Mouse (Mus musculus): Measurements from ENCODE around the gene Gm13695.
A peak's percentile ranks its signal among the peaks of the same experiment; 100 is the strongest.
"Not testable (repeated sequence)": the region's sequence is repeated elsewhere in the genome, so short reads cannot be mapped to it uniquely, and the experiment has no call there.

The Gm13695 gene

GRCm38 (mm10) chr2:83967013-83967412 is at the start of gene Gm13695:
Gene Gm13695, plus strand, starts transcription at chr2:83967313.
- DNase-seq (ENCODE audit: low read depth), result not testable (repeated sequence)

GRCm38 (mm10) chr2:83929478-83930088 is 37.5 kb upstream of the Gm13695 start:
- DNase-seq (ENCODE audit: low read depth), result no peak

DNA sequence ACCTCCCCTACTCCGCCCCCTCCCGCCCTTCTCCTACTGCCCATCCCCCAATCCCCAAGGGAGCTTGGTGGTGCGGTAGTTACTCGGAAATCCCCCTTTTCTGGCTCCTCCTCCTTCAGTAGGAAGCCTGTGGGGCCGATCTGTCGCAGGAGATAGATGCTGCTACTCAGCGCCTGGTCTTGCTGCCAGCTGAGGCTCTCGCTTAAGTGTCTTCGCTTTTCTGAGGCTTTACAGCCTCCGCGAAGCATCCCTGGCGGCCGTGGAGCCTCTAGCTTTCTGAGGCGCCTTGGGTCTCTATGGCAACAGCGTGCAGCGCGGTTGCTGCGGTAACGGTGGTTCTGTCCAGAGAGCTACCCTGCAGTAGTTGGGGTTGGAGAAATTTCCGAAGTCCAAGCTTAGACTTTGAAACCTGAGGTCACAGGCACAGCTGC is 26.2 kb upstream of the Gm13695 start, which contains the start of gene Zswim2:
Zswim2 (minus strand) TSS at position 298 of the 431 bp plus-strand sequence.
- peak; percentile 26 for DNase-seq (ENCODE audit: low read depth)

- no peak for DNase-seq (ENCODE audit: low read depth)
Observed at GRCm38 (mm10) chr2:83941378-83941777, 25.7 kb upstream of the Gm13695 start.

DNA sequence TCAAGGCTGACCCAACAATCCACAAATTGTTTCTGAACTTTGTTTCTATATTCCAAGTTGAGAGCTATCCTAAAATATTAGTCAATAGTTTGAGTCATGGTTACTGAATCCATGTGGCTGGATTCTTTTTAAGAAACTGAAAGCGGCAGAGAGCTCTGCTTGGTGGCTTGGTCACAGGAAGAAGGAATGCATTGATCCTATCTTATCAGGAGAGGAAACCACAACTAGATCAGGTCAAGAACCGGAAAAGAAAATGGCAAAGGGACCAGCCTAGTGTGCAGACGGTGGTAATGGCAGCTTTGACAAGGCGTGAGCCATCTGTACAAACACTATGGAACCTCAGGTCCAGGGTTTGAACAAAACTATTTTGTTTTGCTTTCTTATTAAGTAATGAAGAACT is 25.3 kb upstream of the Gm13695 start:
- no peak for DNase-seq (ENCODE audit: low read depth)

DNA sequence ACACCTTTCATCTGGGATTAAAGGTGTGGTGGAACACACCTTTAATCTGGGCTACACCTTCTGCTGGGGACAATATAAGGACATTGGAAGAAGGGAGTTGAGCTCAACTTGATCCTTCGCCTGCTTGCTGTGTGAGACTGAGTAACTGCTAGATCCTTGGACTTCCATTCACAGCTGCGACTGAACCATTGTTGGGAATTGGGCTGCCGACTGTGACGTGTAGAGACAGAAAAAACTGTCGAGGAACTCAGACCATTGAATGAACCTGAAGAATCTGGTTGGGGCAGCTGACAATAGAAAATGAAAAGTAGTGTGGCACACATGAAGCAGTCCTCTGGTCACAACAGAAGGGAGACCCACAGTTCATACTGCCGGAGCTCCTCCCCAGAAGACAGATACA is 11.7 kb upstream of the Gm13695 start, which contains the start of gene Gm13698:
Gm13698 (plus strand) TSS at position 301 of the 400 bp plus-strand sequence.
- DNase-seq (ENCODE audit: low read depth), result not testable (repeated sequence)

DNA sequence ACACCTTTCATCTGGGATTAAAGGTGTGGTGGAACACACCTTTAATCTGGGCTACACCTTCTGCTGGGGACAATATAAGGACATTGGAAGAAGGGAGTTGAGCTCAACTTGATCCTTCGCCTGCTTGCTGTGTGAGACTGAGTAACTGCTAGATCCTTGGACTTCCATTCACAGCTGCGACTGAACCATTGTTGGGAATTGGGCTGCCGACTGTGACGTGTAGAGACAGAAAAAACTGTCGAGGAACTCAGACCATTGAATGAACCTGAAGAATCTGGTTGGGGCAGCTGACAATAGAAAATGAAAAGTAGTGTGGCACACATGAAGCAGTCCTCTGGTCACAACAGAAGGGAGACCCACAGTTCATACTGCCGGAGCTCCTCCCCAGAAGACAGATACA is 5.9 kb upstream of the Gm13695 start, which contains the start of gene Gm13693:
Gm13693 (plus strand) TSS at position 301 of the 400 bp plus-strand sequence.
- DNase-seq (ENCODE audit: low read depth), result not testable (repeated sequence)

DNA sequence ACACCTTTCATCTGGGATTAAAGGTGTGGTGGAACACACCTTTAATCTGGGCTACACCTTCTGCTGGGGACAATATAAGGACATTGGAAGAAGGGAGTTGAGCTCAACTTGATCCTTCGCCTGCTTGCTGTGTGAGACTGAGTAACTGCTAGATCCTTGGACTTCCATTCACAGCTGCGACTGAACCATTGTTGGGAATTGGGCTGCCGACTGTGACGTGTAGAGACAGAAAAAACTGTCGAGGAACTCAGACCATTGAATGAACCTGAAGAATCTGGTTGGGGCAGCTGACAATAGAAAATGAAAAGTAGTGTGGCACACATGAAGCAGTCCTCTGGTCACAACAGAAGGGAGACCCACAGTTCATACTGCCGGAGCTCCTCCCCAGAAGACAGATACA is 5.7 kb downstream of the Gm13695 start, which contains the start of gene Gm13696:
Gm13696 (plus strand) TSS at position 301 of the 400 bp plus-strand sequence.
- not testable (repeated sequence) for DNase-seq (ENCODE audit: low read depth)

GRCm38 (mm10) chr2:83978633-83979032 is 11.5 kb downstream of the Gm13695 start, which contains the start of gene Gm13694:
Gene Gm13694, plus strand, starts transcription at chr2:83978933.
- not testable (repeated sequence) for DNase-seq (ENCODE audit: low read depth)

DNA sequence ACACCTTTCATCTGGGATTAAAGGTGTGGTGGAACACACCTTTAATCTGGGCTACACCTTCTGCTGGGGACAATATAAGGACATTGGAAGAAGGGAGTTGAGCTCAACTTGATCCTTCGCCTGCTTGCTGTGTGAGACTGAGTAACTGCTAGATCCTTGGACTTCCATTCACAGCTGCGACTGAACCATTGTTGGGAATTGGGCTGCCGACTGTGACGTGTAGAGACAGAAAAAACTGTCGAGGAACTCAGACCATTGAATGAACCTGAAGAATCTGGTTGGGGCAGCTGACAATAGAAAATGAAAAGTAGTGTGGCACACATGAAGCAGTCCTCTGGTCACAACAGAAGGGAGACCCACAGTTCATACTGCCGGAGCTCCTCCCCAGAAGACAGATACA is 17.3 kb downstream of the Gm13695 start, which contains the start of gene Gm13697:
Gm13697 (plus strand) TSS at position 301 of the 400 bp plus-strand sequence.
- not testable (repeated sequence) for DNase-seq (ENCODE audit: low read depth)

GRCm38 (mm10) chr2:83990253-83990652 is 23.1 kb downstream of the Gm13695 start, which contains the start of gene Gm13691:
Gene Gm13691, plus strand, starts transcription at chr2:83990553.
- not testable (repeated sequence) for DNase-seq (ENCODE audit: low read depth)

GRCm38 (mm10) chr2:83993639-83994255 is 26.6 kb downstream of the Gm13695 start:
- DNase-seq (ENCODE audit: low read depth), result not testable (repeated sequence)

- not testable (repeated sequence) for DNase-seq (ENCODE audit: low read depth)
Observed at GRCm38 (mm10) chr2:83994526-83994925, 27.4 kb downstream of the Gm13695 start.

- DNase-seq (ENCODE audit: low read depth), result no peak
Observed at GRCm38 (mm10) chr2:84008913-84009312, 41.8 kb downstream of the Gm13695 start.

GRCm38 (mm10) chr2:84009818-84010217 is 42.7 kb downstream of the Gm13695 start:
- no peak for DNase-seq (ENCODE audit: low read depth)

- DNase-seq (ENCODE audit: low read depth), result no peak
Observed at GRCm38 (mm10) chr2:84014572-84014971, 47.5 kb downstream of the Gm13695 start.

- not testable (repeated sequence) for DNase-seq (ENCODE audit: low read depth)
Observed at GRCm38 (mm10) chr2:84016291-84016690, 49.2 kb downstream of the Gm13695 start.

- DNase-seq (ENCODE audit: low read depth), result no peak
Observed at GRCm38 (mm10) chr2:84018330-84018729, 51.2 kb downstream of the Gm13695 start.

Measured in fibroblast of lung, adult 2 months (primary cell).